Mouse (Mus musculus) E14TG2a.4 (cell line): ENCODE data around the gene Kpna7.

Source experiments
- CTCF ChIP-seq: conservative IDR thresholded peaks from 2 replicates; pipeline ENCODE4 v1.5.1; 2014; ENCODE audit warnings: low read length
- NANOG ChIP-seq: IDR thresholded peaks from 2 replicates; pipeline ENCODE4 v1.6.1; 2014; ENCODE audit warnings: borderline replicate concordance, low read length, mixed read lengths
- POU5F1 ChIP-seq: IDR thresholded peaks from 2 replicates; pipeline ENCODE4 v1.6.1; 2014; ENCODE audit warnings: low read length, borderline replicate concordance

GRCm38 (mm10) chr5:145064765-145065340, 19.0 kb downstream of the Kpna7 start:
- TF ChIP-seq CTCF (no peak), POU5F1 (no peak), NANOG (peak; percentile 73; the same call in 1 of the 2 replicates)
